Mouse (Mus musculus) CH12F3 (cell line): ENCODE results near the gene Nsrp1.
"Not testable (repeated sequence)": the region's sequence is repeated elsewhere in the genome, so short reads cannot be mapped to it uniquely, and the experiment has no call there.

Experiments
- in situ Hi-C: fragments of 300-500 bp; cut with MboI; formaldehyde crosslinking; loops from 2 replicates; pipeline ENCODE4 v1.14.3; 2020; ENCODE audit warnings: low sequenced_read_pairs

The Nsrp1 gene

DNA sequence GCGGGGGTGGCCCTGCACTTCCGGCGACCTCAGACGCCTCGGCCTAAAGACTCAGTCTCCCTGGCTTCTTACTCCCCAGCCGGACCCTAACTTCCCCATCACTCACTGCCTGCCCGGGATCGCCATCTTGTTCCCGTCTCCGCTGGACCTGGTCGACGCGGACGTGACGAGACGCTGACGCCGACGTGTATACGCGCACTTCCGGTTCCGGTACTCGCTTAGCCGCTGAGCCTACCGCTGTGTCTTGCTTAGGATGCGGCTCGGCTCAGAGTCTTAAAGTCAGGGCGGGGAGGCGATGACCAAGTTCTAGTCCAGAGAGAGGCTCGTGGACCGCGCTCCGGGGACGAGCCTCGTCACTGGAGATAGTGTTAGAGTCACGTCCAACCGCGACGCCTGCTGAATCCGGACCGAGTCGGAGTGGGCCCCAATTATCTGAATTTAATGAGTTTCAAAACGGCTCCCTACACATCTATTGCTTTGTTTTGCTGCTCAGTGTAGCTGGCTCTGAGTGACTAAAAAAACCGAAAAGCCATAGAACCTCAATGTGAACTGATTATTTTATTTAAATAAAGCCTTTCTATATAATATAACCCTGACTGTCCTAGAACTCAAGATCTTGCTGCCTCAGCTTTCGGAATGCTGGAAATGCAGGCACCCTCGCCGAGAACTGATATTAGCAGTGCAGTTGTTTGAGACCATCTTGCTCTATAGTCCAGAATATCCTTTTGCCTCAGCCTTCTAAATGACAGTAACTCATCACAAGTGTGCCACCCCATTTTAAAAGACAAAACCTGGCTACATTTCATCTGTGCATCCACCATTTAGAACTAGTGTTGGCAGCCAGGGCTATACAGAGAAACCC lies at the start of gene Nsrp1:
Gene Nsrp1 (minus strand): TSS at position 163 of the 862 bp plus-strand sequence.
- in situ Hi-C loops = no loop called here

DNA sequence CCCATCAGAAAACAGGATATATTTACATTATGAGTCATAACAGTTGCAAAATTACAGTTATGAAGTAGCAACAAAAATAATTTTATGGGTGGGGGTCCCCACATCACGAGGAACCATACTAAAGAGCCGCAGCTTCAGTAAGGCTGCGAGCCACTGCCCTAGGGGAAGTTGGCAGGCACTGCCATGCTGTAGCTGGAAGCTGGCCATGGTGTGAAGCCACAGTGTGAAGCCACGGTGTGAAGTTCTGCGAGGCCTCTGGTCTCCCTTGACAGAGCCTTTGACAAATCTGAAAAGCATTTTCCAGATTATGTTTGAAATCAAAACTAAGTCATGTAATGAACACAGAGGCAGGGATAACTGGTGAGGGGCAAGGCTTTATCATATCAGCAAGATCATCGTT lies 32.9 kb upstream of the Nsrp1 start:
- in situ Hi-C loops = no loop called here

DNA sequence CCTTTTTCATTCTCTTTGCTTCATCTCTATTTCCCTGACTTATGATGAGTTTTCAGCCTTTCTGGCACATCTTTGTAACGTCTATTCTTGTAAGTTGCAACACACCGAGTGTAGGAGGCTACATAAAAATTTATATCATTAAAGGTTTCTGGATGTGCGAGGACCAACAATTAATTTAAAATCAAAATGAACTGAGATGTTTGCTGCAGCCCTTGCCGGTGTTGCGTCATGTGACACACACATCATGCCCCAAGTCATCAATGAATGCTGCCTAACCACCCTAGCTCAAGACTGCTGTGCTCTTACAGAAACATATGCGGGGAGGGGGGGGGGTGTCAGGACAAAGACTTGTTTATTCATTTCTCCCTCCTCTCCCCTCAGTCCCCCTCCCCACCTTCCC lies 30.2 kb upstream of the Nsrp1 start:
- in situ Hi-C loops = no loop called here

DNA sequence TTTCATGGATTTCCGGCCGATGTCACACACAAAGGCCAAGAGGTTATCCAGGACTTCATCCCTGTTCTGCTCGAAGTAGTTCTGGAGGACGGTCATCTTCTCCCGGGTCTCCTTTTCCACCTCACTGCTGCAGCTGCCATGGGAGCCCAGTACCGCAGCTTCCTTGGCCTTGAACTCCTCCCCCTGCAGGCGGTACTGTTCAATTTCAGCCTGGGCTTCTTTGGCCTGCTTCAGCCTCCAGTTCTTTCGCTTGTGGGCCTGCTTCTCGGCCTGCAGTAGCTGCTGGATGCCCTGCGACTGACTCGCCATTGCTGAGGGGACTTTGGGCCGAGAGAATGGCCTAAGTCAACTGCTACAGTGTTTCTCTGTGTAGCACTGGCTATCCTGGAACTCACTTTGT lies 29.6 kb upstream of the Nsrp1 start:
- in situ Hi-C loops = not testable (repeated sequence)

GRCm38 (mm10) chr11:77106961-77107360 lies 28.7 kb upstream of the Nsrp1 start:
- in situ Hi-C loops = no loop called here

DNA sequence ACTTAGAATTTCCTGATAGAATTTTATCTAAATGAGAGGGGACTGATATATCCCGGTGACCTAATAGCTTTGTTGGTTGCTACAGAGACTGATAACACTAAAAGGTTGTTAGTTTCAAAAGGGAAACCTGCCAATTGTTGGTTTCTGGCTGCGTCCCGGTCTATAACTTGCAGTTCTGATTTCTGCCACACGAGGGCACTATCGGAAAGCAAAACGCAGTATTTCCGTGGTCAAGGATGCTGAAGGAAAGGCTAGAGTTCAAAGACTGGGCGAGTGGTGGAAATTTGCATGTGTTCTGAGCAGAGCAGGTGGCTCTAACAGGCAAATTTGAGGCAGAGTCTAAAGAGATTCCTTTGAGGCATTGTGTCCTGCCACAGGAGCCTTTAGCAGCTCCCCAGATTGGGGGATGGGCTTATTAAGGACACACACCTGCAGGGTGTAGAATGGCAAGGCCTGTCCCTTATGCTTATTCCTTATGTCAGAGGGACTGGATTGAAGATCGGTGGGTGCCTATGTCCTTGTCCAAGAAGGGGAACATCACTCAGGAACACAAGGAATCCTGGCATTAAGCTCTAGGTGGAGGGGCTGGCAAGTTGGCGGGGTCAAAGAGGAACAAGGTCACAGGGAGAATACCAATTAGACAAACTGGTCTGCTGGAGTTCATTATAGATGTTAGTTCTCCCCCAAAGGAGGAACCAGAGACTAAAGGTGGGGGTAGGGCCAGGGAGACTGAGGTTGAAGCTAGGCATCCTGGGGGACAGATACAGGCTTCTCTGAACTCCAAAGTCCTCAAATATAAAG lies 22.1 kb upstream of the Nsrp1 start:
- in situ Hi-C loops = loop anchor here (5.0 kb wide), 1 partner anchor 207 kb away; no protein-coding TSS in a partner anchor

DNA sequence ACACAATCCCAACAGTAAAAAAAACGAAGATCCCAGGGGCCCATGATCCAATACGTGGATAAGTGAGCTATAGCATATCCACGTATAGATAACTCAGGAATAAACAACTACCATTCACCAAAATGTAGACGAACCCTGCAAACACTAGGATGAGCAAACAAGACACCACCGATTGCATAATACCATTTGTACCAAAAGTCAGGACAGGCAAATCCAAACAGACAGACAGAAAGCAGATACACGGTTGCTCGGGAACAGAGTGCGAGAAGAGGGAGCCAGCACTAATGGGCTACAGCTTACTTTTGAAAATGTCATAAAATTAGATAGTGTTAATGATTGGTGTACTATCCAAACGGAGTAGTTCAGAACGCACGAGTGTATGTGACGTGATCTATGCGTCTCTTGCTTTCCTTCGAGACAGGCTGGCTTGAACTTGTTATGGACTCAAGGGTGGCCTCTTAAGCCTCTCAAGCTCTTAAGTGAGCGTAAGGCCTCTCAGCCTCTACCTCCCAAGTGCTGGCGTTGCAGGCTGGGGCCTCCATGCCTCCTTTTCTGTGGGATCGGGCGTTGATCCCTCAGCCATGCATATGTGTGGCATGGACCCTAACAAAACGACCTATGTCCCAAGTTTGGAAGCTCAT lies 20.2 kb upstream of the Nsrp1 start:
- in situ Hi-C loops = loop anchor here (10.0 kb wide), 1 partner anchor 346 kb away; no protein-coding TSS in a partner anchor

DNA sequence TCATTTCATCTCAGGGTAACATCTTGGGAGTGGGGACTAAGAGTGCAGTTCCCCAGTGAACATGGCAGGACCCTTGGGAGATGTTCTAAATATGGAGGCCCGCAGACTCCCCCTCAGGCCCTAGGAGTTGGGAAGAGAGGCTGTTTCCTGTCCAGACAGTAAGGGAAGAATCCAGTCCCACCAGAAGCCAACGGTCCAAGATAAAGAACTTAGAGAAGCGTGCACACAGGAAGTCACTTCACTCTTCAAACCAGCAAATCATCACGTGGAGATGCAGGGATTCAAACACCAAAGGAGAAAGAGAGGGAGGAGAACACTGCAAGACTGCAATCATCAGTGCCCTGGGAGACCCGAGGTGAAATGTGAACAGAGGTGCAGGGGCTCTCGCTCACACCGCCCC lies 18.8 kb upstream of the Nsrp1 start:
- in situ Hi-C loops = loop anchor here (10.0 kb wide), 1 partner anchor 348 kb away; no protein-coding TSS in a partner anchor

DNA sequence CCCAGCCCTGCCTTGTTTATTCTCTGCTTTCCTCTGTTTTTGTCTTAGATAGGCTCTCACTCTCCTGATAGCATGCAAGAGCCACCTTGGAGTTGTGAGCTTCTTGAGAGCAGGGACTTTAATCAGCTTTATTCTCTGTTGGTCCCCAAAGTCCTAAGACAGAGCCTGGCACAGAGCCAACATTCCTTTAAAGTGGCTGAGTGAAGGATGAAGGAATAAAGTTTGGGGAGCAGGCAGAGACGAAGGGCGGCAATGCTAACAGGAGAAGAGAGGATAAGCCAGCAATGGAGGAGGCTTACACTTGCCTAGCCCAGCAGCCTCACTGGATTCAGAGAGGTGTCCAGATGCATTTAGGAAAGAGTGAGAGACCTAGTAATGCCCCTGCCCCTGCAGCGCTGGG lies 18.3 kb upstream of the Nsrp1 start:
- in situ Hi-C loops = loop anchor here (10.0 kb wide), 1 partner anchor 348 kb away; no protein-coding TSS in a partner anchor

DNA sequence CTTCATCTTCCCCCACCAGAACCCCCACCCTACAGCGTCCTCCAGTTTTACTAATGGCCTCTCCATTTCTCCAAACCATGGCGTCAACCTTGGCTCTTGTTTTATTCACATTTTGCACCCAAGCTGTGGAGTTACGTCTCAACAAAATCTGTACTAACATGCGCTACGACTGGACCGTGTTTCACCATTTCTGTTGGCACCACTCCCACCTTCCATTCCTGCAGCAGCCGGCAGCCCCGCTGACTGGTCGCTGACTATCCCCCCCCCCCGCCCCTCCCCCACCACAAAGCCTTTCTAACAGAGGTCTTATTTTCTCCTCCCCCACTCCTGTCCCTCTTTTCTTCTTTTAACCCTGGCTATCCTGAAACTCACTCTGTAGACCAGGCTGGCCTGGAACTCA lies 17.0 kb upstream of the Nsrp1 start:
- in situ Hi-C loops = loop anchor here (10.0 kb wide), 1 partner anchor 350 kb away; no protein-coding TSS in a partner anchor

- in situ Hi-C loops = loop anchor here (10.0 kb wide), 1 partner anchor 351 kb away; no protein-coding TSS in a partner anchor
These were observed 15.9 kb upstream of the Nsrp1 start for GRCm38 (mm10) chr11:77094136-77094535.

- in situ Hi-C loops = loop anchor here (10.0 kb wide), 1 partner anchor 352 kb away; no protein-coding TSS in a partner anchor
These were observed 15.0 kb upstream of the Nsrp1 start for GRCm38 (mm10) chr11:77093208-77093607.

GRCm38 (mm10) chr11:77089162-77089561 lies 10.9 kb upstream of the Nsrp1 start:
- in situ Hi-C loops = no loop called here

DNA sequence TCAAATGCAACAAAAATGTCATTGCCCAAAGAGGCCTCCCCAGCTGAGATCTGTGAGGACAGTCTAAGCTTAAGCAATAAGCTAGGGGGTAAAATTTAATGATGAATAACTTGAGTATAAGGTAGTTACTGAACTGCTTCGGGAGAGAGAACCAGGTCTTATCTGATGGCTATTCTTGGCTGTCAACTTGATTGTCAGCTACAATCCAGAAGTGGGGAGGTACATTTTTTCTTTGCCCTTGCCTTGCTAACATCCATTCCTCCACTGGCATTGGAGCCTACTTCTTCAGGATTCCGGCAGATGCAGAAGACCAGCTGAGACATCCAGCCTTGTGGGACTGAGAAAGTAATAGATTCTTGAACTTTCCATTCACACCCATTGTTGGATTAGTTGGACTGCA lies 8.8 kb upstream of the Nsrp1 start:
- in situ Hi-C loops = no loop called here

DNA sequence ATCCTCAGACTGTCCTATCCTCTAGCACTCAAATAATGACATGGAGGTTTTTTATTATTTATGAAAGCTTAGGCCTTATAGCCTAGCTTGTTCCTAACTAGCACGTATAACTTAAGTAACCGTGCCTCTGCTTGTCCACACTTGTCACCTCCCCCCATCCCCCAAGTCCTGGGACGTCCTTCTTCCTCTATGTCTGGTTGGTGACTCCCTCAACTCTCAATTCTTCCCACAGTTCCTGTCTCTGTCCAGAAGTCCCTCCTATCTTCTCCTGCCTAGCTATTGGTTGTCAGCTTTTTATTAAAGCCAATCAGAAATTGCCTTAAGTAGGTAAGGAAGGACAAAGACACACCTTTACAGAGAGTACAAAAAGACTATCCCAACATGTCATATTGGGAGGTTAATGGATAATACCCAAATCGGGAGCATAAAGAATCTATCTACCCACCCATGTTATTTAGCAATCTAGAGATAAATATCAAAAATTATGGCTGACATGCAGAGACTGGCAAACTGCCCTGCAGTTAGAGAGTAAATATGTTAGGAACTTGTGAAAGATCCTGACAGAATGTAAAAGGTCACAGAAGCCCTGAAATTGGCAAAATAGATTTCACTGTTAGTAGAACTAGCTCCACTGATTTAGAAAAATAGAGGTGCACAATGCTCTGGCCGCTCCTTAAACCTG lies 5.9 kb upstream of the Nsrp1 start:
- in situ Hi-C loops = no loop called here

DNA sequence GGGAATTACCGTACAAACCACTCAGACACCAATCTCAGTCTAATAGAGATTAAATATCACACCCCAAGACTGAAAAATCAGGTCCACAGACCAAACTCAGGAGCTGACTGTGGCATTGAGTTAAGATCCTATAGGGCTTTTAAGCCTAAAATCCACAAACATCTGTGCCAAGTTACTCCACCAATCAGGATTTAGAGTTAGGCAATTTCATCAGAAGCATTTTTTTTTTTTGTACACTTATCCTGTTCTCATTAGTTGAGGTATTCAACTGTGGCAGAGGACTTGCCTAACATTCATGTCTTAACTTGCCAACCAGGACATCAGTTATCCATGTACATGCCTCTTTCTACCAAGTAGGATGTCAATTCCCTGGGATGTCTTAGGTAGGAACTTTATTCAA lies 1.1 kb upstream of the Nsrp1 start:
- in situ Hi-C loops = no loop called here

- in situ Hi-C loops = no loop called here
These were observed 443 bp downstream of the Nsrp1 start for GRCm38 (mm10) chr11:77077792-77078191.

DNA sequence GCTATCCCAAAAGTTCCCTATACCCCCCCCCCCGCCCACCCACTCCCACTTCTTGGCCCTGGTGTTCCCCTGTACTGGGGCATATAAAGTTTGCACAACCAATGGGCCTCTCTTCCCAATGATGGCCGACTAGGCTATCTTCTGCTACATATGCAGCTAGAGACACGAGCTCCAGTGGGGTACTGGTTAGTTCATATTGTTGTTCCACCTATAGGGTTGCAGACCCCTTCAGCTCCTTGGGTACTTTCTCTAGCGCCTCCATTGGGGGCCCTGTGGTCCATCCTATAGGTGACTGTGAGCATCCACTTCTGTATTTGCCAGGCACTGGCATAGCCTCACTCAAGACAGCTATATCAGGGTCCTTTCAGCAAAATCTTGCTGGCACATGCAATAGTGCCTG lies 904 bp downstream of the Nsrp1 start:
- in situ Hi-C loops = not testable (repeated sequence)

- in situ Hi-C loops = no loop called here
These were observed 7.5 kb downstream of the Nsrp1 start for GRCm38 (mm10) chr11:77070721-77071120.

DNA sequence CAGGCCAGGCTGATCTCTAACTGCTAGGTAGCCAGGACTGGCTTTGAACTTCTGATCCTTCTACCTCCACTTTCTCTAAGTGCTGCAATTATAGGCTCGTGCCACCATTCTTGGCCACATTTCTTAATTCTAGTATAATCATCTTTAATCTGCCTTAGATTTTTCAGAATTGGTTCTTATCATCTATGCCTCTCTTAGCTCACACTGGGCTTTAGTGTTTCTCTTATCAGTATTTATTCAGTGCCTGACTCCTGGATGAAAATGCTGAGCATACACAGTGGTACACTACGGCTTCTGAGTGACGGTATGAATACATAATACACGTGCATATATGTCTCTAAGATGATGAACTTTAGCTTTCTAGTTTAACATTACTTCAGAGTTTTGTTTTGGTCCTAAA lies 9.4 kb downstream of the Nsrp1 start:
- in situ Hi-C loops = no loop called here
